Mouse (Mus musculus) myocyte (in vitro differentiated cells): Measurements from ENCODE around the gene Prnp.

Experiments used
- CEBPB ChIP-seq: IDR thresholded peaks from 2 replicates; pipeline ENCODE4 v1.6.1; 2011; ENCODE audit warnings: mild to moderate bottlenecking, moderate library complexity; ENCODE audit not compliant: poor library complexity, insufficient read depth, severe bottlenecking
- E2F4 ChIP-seq: IDR thresholded peaks from one replicate; pipeline ENCODE4 v1.6.1; 2011; ENCODE audit warnings: mild to moderate bottlenecking, control low read depth, moderate library complexity; ENCODE audit not compliant: insufficient read depth
- MAX ChIP-seq: IDR thresholded peaks from one replicate; pipeline ENCODE4 v1.6.1; 2011; ENCODE audit warnings: low read depth, mild to moderate bottlenecking, control low read depth
- MYOD1 ChIP-seq, 3 experiments: IDR thresholded peaks; one replicate each; pipeline ENCODE4 v1.6.1; 2011; ENCODE audit warnings: control low read depth in 2 of 3, low read depth in 2 of 3, mild to moderate bottlenecking in 2 of 3, moderate library complexity in 1 of 3; ENCODE audit not compliant: insufficient read length in 2 of 3, control insufficient read depth in 1 of 3
- MYOG ChIP-seq, 3 experiments: IDR thresholded peaks; one replicate each; pipeline ENCODE4 v1.6.1; 2011; ENCODE audit warnings: control low read depth in 2 of 3, low read depth in 2 of 3, mild to moderate bottlenecking in 2 of 3; ENCODE audit not compliant: insufficient read length in 2 of 3, control insufficient read depth in 1 of 3, insufficient read depth in 1 of 3
- POLR2A ChIP-seq: IDR thresholded peaks from one replicate; pipeline ENCODE4 v1.6.1; 2011; ENCODE audit warnings: low read depth, mild to moderate bottlenecking, control low read depth, moderate library complexity; ENCODE audit not compliant: insufficient read length
- POLR2AphosphoS2 ChIP-seq: IDR thresholded peaks from one replicate; pipeline ENCODE4 v1.6.1; 2011; ENCODE audit warnings: low read depth, control low read depth; ENCODE audit not compliant: insufficient read length
- REST ChIP-seq: IDR thresholded peaks from one replicate; pipeline ENCODE4 v1.6.1; 2011; ENCODE audit warnings: mild to moderate bottlenecking, control low read depth, moderate library complexity; ENCODE audit not compliant: insufficient read depth, insufficient read length
- SRF ChIP-seq: IDR thresholded peaks from one replicate; pipeline ENCODE4 v1.6.1; 2011; ENCODE audit warnings: low read depth; ENCODE audit not compliant: control insufficient read depth, insufficient read length
- TCF12 ChIP-seq: IDR thresholded peaks from one replicate; pipeline ENCODE4 v1.6.1; 2011; ENCODE audit warnings: mild to moderate bottlenecking, control low read depth; ENCODE audit not compliant: poor library complexity, insufficient read depth, severe bottlenecking
- TCF3 ChIP-seq: IDR thresholded peaks from one replicate; pipeline ENCODE4 v1.6.1; 2011; ENCODE audit warnings: low read depth, control low read depth; ENCODE audit not compliant: insufficient read length
- USF1 ChIP-seq: IDR thresholded peaks from one replicate; pipeline ENCODE4 v1.6.1; 2011; ENCODE audit warnings: low read depth, mild to moderate bottlenecking, control low read depth, moderate library complexity

- TF ChIP-seq TCF12 = no peak
- no peak for TF ChIP-seq CEBPB
- TF ChIP-seq REST = no peak
- no peak for TF ChIP-seq MAX
- no peak for TF ChIP-seq SRF
- no peak for TF ChIP-seq POLR2A
- no peak for TF ChIP-seq POLR2AphosphoS2
- no peak for TF ChIP-seq MYOD1 (IDR thresholded peaks at IDR 0.05; ENCODE audit: control insufficient read depth in 1 of 3, insufficient read length in 2 of 3, low read depth in 2 of 3)
- no peak for TF ChIP-seq USF1
- TF ChIP-seq MYOG (IDR thresholded peaks at IDR 0.05; ENCODE audit: control insufficient read depth in 1 of 3, insufficient read depth in 1 of 3, insufficient read length in 2 of 3, low read depth in 2 of 3) = no peak
- TF ChIP-seq E2F4 = no peak
- TF ChIP-seq TCF3 = no peak
Measured at GRCm38 (mm10) chr2:131902423-131902822, 7.3 kb upstream of the Prnp start.
